Mouse (Mus musculus): ENCODE results near the gene Mad2l1bp.

The Mad2l1bp gene

GRCm38 (mm10) chr17:46108286-46108685, 45.1 kb downstream of the Mad2l1bp start:
- no peak for DNase-seq

- DNase-seq, result peak; percentile 86 to 91
Measured at GRCm38 (mm10) chr17:46104487-46104886, 48.9 kb downstream of the Mad2l1bp start.

GRCm38 (mm10) chr17:46102608-46103159, 50.7 kb downstream of the Mad2l1bp start:
- DNase-seq, result no peak

GRCm38 (mm10) chr17:46101906-46102305, 51.4 kb downstream of the Mad2l1bp start:
- no peak for DNase-seq

GRCm38 (mm10) chr17:46098525-46098924, 54.8 kb downstream of the Mad2l1bp start:
- peak in 1 of 2 experiments; percentile 59 for DNase-seq

Data from lung, adult 18-20 months (tissue).